Mouse (Mus musculus): ENCODE results near the gene Arsb. TPM values are rescaled to one million over a fixed set of nuclear protein-coding genes. Genes with fewer than 3 reads are reported as not detected.

The Arsb gene
- total and polyA plus RNA-seq, 2 experiments from 2014 or later: 13.6 to 16.3 TPM

GRCm38 (mm10) chr13:93886999-93887398 lies 115.6 kb downstream of the Arsb start:
- no peak for DNase-seq
- no peaks in the 10 kb centered on the region for H3K9me3 ChIP-seq (ENCODE audit: low read length)
- no peaks in the 10 kb centered on the region for H3K4me1 ChIP-seq (ENCODE audit: insufficient read depth)
- 92% methylated on average over 5 of the region's 5 CpGs for WGBS
- no peaks in the 10 kb centered on the region for H3K27me3 ChIP-seq (ENCODE audit: insufficient read depth, low read length)
- TF ChIP-seq CTCF (IDR thresholded peaks at IDR 0.05; ENCODE audit: low read depth): no peak
- no peaks in the 10 kb centered on the region for H3K36me3 ChIP-seq (ENCODE audit: insufficient read depth)
- H3K4me3 ChIP-seq (ENCODE audit: low read depth, low read length): no peak overlapping the region
- peak; percentile 47 for ATAC-seq
- no peak overlapping the region for H3K4me2 ChIP-seq (ENCODE audit: low read depth)
- H3K9ac ChIP-seq: no peak overlapping the region
- H3K27ac ChIP-seq (ENCODE audit: low read depth, low read length): no peak overlapping the region

DNA sequence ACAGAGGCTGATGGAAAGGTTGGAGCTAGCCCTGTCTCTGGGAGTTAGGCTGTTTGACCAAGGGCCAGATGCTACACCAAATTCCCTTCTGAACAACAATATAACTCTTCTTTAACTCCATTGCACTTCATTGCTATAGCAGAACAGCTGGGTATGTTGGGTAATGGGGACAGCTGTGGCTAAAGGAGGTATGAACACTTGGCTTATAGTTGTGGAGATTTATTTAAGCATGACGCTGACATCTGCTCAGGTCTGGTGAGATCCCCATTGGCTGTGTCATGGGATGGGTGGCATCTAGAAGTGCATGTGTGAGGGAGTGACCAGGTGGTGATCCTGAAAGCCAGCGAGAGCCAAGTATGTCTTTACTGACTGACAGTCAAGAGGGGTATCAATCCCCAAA lies 116.8 kb downstream of the Arsb start:
- H3K36me3 ChIP-seq (ENCODE audit: insufficient read depth): no peaks in the 10 kb centered on the region
- no peak for TF ChIP-seq CTCF (IDR thresholded peaks at IDR 0.05; ENCODE audit: low read depth)
- 95% methylated on average over 2 of the region's 2 CpGs for WGBS
- H3K27ac ChIP-seq (ENCODE audit: low read depth, low read length): no peak overlapping the region
- H3K9me3 ChIP-seq (ENCODE audit: low read length): no peaks in the 10 kb centered on the region
- no peaks in the 10 kb centered on the region for H3K4me1 ChIP-seq (ENCODE audit: insufficient read depth)
- DNase-seq: no peak
- H3K9ac ChIP-seq: no peak overlapping the region
- no peak overlapping the region for H3K4me3 ChIP-seq (ENCODE audit: low read depth, low read length)
- no peak overlapping the region for H3K4me2 ChIP-seq (ENCODE audit: low read depth)
- no peaks in the 10 kb centered on the region for H3K27me3 ChIP-seq (ENCODE audit: insufficient read depth, low read length)
- no peak for ATAC-seq

- no peak for ATAC-seq
- no peak for DNase-seq
- no peak overlapping the region for H3K4me3 ChIP-seq (ENCODE audit: low read depth, low read length)
- no peak overlapping the region for H3K27ac ChIP-seq (ENCODE audit: low read depth, low read length)
- no peaks in the 10 kb centered on the region for H3K36me3 ChIP-seq (ENCODE audit: insufficient read depth)
- H3K27me3 ChIP-seq (ENCODE audit: insufficient read depth, low read length): no peaks in the 10 kb centered on the region
- no peaks in the 10 kb centered on the region for H3K9me3 ChIP-seq (ENCODE audit: low read length)
- no peak overlapping the region for H3K9ac ChIP-seq
- no peak for TF ChIP-seq CTCF (IDR thresholded peaks at IDR 0.05; ENCODE audit: low read depth)
- WGBS: 83% methylated on average over 3 of the region's 3 CpGs
- H3K4me2 ChIP-seq (ENCODE audit: low read depth): no peak overlapping the region
- H3K4me1 ChIP-seq (ENCODE audit: insufficient read depth): no peaks in the 10 kb centered on the region
These were observed 117.5 kb downstream of the Arsb start for GRCm38 (mm10) chr13:93888916-93889315.

DNA sequence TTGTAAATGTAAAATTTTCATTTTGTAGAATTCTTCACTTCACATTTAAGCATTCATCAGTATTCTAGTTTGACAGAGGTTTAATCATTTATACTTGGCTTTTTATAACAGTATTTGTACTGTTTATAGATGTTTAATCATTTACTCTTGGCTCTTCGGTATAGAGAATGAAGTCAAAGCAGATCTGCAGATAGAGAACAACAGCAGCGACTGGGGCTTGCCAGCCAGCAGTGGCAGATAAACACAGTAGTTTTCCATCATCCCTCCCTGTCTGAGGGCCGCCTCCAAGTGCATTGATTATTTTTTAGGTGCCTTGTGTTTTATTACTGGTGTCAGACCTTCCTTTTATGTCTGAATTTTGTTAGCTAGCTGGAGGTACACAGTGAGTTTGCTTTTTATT lies 118.6 kb downstream of the Arsb start:
- H3K27me3 ChIP-seq (ENCODE audit: insufficient read depth, low read length): no peaks in the 10 kb centered on the region
- H3K4me3 ChIP-seq (ENCODE audit: low read depth, low read length): no peak overlapping the region
- no peak for TF ChIP-seq CTCF (IDR thresholded peaks at IDR 0.05; ENCODE audit: low read depth)
- H3K9ac ChIP-seq: no peak overlapping the region
- H3K9me3 ChIP-seq (ENCODE audit: low read length): no peaks in the 10 kb centered on the region
- H3K4me1 ChIP-seq (ENCODE audit: insufficient read depth): no peaks in the 10 kb centered on the region
- ATAC-seq (no peak), DNase-seq (no peak)
- H3K27ac ChIP-seq (ENCODE audit: low read depth, low read length): no peak overlapping the region
- H3K36me3 ChIP-seq (ENCODE audit: insufficient read depth): no peaks in the 10 kb centered on the region
- H3K4me2 ChIP-seq (ENCODE audit: low read depth): no peak overlapping the region
- WGBS: 79% methylated on average over 3 of the region's 3 CpGs

GRCm38 (mm10) chr13:93891276-93891675 lies 119.8 kb downstream of the Arsb start:
- ATAC-seq: no peak
- WGBS: 70% methylated on average over 6 of the region's 6 CpGs
- no peak for DNase-seq
- no peaks in the 10 kb centered on the region for H3K4me1 ChIP-seq (ENCODE audit: insufficient read depth)
- H3K9ac ChIP-seq: no peak overlapping the region
- H3K36me3 ChIP-seq (ENCODE audit: insufficient read depth): no peaks in the 10 kb centered on the region
- H3K9me3 ChIP-seq (ENCODE audit: low read length): no peaks in the 10 kb centered on the region
- H3K27ac ChIP-seq (ENCODE audit: low read depth, low read length): no peak overlapping the region
- H3K4me3 ChIP-seq (ENCODE audit: low read depth, low read length): no peak overlapping the region
- no peak overlapping the region for H3K4me2 ChIP-seq (ENCODE audit: low read depth)
- no peaks in the 10 kb centered on the region for H3K27me3 ChIP-seq (ENCODE audit: insufficient read depth, low read length)
- TF ChIP-seq CTCF (IDR thresholded peaks at IDR 0.05; ENCODE audit: low read depth): no peak

DNA sequence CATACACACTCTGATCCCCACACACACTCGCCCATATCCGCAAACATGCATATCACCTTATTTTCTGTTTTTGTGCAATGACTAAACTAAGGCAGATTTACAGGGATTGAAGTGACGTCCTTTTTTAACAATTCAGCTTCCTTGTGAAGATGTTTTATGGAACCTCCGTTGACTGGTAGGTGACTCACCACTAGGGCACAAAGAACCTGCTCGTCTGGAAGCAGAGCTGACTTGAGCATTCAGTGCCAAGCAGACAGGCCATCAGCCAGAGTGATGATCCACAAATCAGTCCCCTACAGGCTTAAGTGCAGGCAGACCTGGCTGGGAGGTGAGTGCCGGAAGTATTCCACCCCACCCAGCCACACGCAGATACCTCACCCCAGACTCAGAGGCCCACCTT lies 120.7 kb downstream of the Arsb start:
- ATAC-seq (no peak), DNase-seq (no peak)
- Histone ChIP-seq H3K9me3 (ENCODE audit: low read length) (no peaks in the 10 kb centered on the region), H3K9ac (no peak overlapping the region), H3K27me3 (ENCODE audit: insufficient read depth, low read length) (no peaks in the 10 kb centered on the region), H3K4me3 (ENCODE audit: low read depth, low read length) (no peak overlapping the region), H3K4me2 (ENCODE audit: low read depth) (no peak overlapping the region), H3K27ac (ENCODE audit: low read depth, low read length) (no peak overlapping the region), H3K4me1 (ENCODE audit: insufficient read depth) (no peaks in the 10 kb centered on the region), H3K36me3 (ENCODE audit: insufficient read depth) (no peaks in the 10 kb centered on the region)
- 86% methylated on average over 7 of the region's 7 CpGs for WGBS
- TF ChIP-seq CTCF (IDR thresholded peaks at IDR 0.05; ENCODE audit: low read depth): no peak

- ATAC-seq: no peak
- Histone ChIP-seq H3K36me3 (ENCODE audit: insufficient read depth) (no peaks in the 10 kb centered on the region), H3K4me3 (ENCODE audit: low read depth, low read length) (no peak overlapping the region), H3K27me3 (ENCODE audit: insufficient read depth, low read length) (no peaks in the 10 kb centered on the region), H3K27ac (ENCODE audit: low read depth, low read length) (no peak overlapping the region), H3K9ac (no peak overlapping the region), H3K9me3 (ENCODE audit: low read length) (no peaks in the 10 kb centered on the region), H3K4me1 (ENCODE audit: insufficient read depth) (no peaks in the 10 kb centered on the region), H3K4me2 (ENCODE audit: low read depth) (no peak overlapping the region)
- DNase-seq: no peak
- WGBS: 73% methylated on average over 2 of the region's 2 CpGs
- TF ChIP-seq CTCF (IDR thresholded peaks at IDR 0.05; ENCODE audit: low read depth): no peak
These were observed 122.7 kb downstream of the Arsb start for GRCm38 (mm10) chr13:93894105-93894504.

- DNase-seq: no peak
- no peaks in the 10 kb centered on the region for H3K4me1 ChIP-seq (ENCODE audit: insufficient read depth)
- TF ChIP-seq CTCF (IDR thresholded peaks at IDR 0.05; ENCODE audit: low read depth): no peak
- H3K9me3 ChIP-seq (ENCODE audit: low read length): no peaks in the 10 kb centered on the region
- no peak overlapping the region for H3K27ac ChIP-seq (ENCODE audit: low read depth, low read length)
- no peak for ATAC-seq
- H3K4me3 ChIP-seq (ENCODE audit: low read depth, low read length): no peak overlapping the region
- no peak overlapping the region for H3K9ac ChIP-seq
- H3K4me2 ChIP-seq (ENCODE audit: low read depth): no peak overlapping the region
- H3K36me3 ChIP-seq (ENCODE audit: insufficient read depth): no peaks in the 10 kb centered on the region
- 71% methylated on average over 2 of the region's 2 CpGs for WGBS
- H3K27me3 ChIP-seq (ENCODE audit: insufficient read depth, low read length): no peaks in the 10 kb centered on the region
These were observed 124.0 kb downstream of the Arsb start for GRCm38 (mm10) chr13:93895430-93895829.

Data from forebrain, postnatal 0 days (tissue).